8 mouse cellular contexts compared by ENCODE assay signal in the genomic region with DNA sequence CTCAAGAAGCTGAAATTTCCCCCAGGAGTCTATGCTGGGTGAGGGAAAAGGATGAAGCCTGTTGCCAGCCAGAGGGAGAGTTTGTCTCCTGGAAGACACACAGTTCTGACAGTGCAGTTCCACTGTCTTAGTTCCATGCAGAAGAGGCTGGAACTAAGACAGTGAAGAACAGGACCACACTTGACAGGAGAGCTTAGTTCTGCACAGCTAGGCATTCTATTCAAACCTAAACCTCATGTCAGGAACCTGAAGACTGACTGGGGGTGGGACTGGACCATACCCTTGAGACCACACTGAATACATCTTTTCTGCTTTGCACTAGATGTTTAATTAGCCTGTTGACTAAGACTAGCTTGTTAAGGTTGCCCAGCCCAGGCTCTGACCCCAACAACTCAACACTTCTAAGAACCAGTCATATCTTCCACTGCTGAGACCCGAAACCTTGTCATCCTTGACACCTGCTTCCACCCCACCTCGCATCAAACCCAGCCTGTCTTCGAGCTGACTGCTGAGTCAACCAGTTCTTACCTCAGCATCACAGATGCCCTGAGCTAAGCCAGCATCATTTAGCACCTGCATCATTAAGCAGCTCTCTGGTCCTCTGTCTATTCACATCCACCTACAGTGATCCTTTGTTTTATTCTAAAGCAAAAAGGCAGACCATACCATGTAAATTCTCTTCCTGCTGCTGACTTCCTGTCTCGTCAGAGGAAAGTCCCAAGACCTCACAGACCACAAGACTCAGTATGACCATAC. TPM values are rescaled to one million over a fixed set of nuclear protein-coding genes. Genes with fewer than 3 reads are reported as not detected.
DNase-seq lines count a peak whose midpoint lies in the region; TF ChIP-seq lines count a peak whose summit lies in the region.

A gene (minus strand): TSS at position 644 of the 756 bp plus-strand sequence.

- in situ Hi-C loops in CH12.LX (cut with MboI; ENCODE audit: low pct_ligation_motif_present, low pct_unique_long_range_greater_than_20kb, low sequenced_read_pairs), result no loop called here

- TF ChIP-seq RAD21 in CH12.LX (IDR thresholded peaks at IDR 0.05; ENCODE audit: low read depth, low read length), result no peak; the same call in none of the 2 replicates

- H3K4me1 ChIP-seq in CH12.LX (ENCODE audit: control insufficient read depth in 1 of 2, insufficient read depth in 2 of 2), result peaks cover 7 to 49% of the 10 kb centered on the region in 2 experiments; a peak in 3 of 4 replicates

- peak; percentile 93 for TF ChIP-seq EP300 in CH12.LX (IDR thresholded peaks at IDR 0.05; ENCODE audit: low read length)

- no peak within 1 kb of the TSS for H3K4me3 ChIP-seq in layer of hippocampus, adult 2 months
- H3K4me3 ChIP-seq in CH12.LX (replicated peaks in 1 of 3; ENCODE audit: low read depth in 2 of 3, low read length in 2 of 3, poor library complexity in 1 of 3), result peak within 1 kb of the TSS; percentile 21 to 32 (median 24)

- no peak for DNase-seq in layer of hippocampus, adult 2 months (ENCODE audit: low spot score in 2 of 2)
- no peak for DNase-seq in layer of hippocampus, adult 11-12 months (ENCODE audit: low spot score)
- peak; percentile 97 for DNase-seq in CH12.LX (ENCODE audit: extremely low read depth)
- DNase-seq in gastrocnemius, postnatal 14 days, result no peak
- DNase-seq in left cerebral cortex, postnatal 10 days (ENCODE audit: extremely low spot score in 1 of 2, low spot score in 2 of 2), result no peak
- DNase-seq in retina, embryonic 14.5 days (ENCODE audit: low spot score), result no peak
- DNase-seq in cerebellum, postnatal 14 days, result no peak
- no peak for DNase-seq in cerebellum, adult 18-20 months

- no peak within 1 kb of the TSS for H3K27ac ChIP-seq in layer of hippocampus, adult 2 months
- H3K27ac ChIP-seq in CH12.LX (ENCODE audit: insufficient read depth, low read depth), result peak within 1 kb of the TSS; percentile 100

- H3K27me3 ChIP-seq in CH12.LX (replicated peaks), result no peaks in the 10 kb centered on the region

- intact Hi-C loops in gastrocnemius, postnatal 14 days (cut with DNase I; ENCODE audit: low total_unique reads), result no loop called here
- intact Hi-C loops in left cerebral cortex, postnatal 10 days (cut with DNase I), result no loop called here

- H3K79me2 ChIP-seq in CH12.LX (replicated peaks; ENCODE audit: control insufficient read depth, extremely low read depth, insufficient read depth, poor library complexity, severe bottlenecking), result peaks cover 14% of the 10 kb centered on the region

- H3K9ac ChIP-seq in CH12.LX (ENCODE audit: insufficient read depth, low read depth), result peak within 1 kb of the TSS; percentile 91

- H3K9me3 ChIP-seq in CH12.LX (replicated peaks; ENCODE audit: low read length), result peaks cover 5% of the 10 kb centered on the region

- TF ChIP-seq CTCF in layer of hippocampus, adult 2 months (conservative IDR thresholded peaks at IDR 0.05), result no peak
- TF ChIP-seq CTCF in CH12.LX (conservative IDR thresholded peaks at IDR 0.05 in 1 of 2, IDR thresholded peaks at IDR 0.05 in 1 of 2; ENCODE audit: low read depth in 2 of 2, low read length in 2 of 2), result no peak

- dilution Hi-C loops in CH12.LX (cut with MboI; ENCODE audit: extremely low pct_ligation_motif_present, extremely low pct_unique_long_range_greater_than_20kb, low sequenced_read_pairs), result no loop called here

- no peaks in the 10 kb centered on the region for H3K36me3 ChIP-seq in CH12.LX (replicated peaks in 1 of 2; ENCODE audit: control insufficient read depth in 1 of 2, insufficient read depth in 1 of 2, low read length in 1 of 2)

- H3K4me2 ChIP-seq in CH12.LX (ENCODE audit: insufficient read depth, low read depth, poor library complexity, severe bottlenecking), result peak within 1 kb of the TSS; percentile 92

- peak; percentile 53 for TF ChIP-seq POLR2A in CH12.LX (IDR thresholded peaks at IDR 0.05; ENCODE audit: low read depth, low read length)

TF ChIP-seq in CH12.LX, 34 proteins besides CTCF, POLR2A, EP300 and RAD21:
- TF ChIP-seq GABPA (IDR thresholded peaks at IDR 0.05; ENCODE audit: insufficient replicate concordance, low read depth, low read length) (no peak), SMC3 (IDR thresholded peaks at IDR 0.05; ENCODE audit: low read depth, low read length) (peak; percentile 9; the same call in 1 of the 2 replicates), JUN (IDR thresholded peaks at IDR 0.05; ENCODE audit: insufficient read depth, low read depth, low read length) (peak; percentile 94), NELFE (IDR thresholded peaks at IDR 0.05; ENCODE audit: low read depth, low read length) (0 out of 2 replicates have a peak, but pooled peaks have one; percentile 46), E2F4 (IDR thresholded peaks at IDR 0.05; ENCODE audit: insufficient replicate concordance, low read depth, low read length) (0 out of 2 replicates have a peak, but pooled peaks have one; percentile 4), MEF2A (IDR thresholded peaks at IDR 0.05; ENCODE audit: borderline replicate concordance, low read depth, low read length) (no peak; the same call in 1 of the 2 replicates), POLR2AphosphoS2 (IDR thresholded peaks at IDR 0.05; ENCODE audit: low read depth, low read length) (no peak; the same call in 1 of the 2 replicates), ZKSCAN1 (IDR thresholded peaks at IDR 0.05; ENCODE audit: borderline replicate concordance, low read depth, low read length) (no peak), JUND (conservative IDR thresholded peaks at IDR 0.05; ENCODE audit: low read depth, low read length) (peak; percentile 96), PAX5 (IDR thresholded peaks at IDR 0.05; ENCODE audit: low read length) (no peak), CHD1 (IDR thresholded peaks at IDR 0.05; ENCODE audit: low read depth, low read length) (peak; percentile 9; the same call in 1 of the 2 replicates), UBTF (IDR thresholded peaks at IDR 0.05; ENCODE audit: low read depth, low read length) (no peak), USF1 (IDR thresholded peaks at IDR 0.05; ENCODE audit: low read depth, low read length) (no peak), NRF1 (IDR thresholded peaks at IDR 0.05; ENCODE audit: low read depth, low read length) (peak; percentile 2; the same call in 1 of the 2 replicates), ELF1 (IDR thresholded peaks at IDR 0.05; ENCODE audit: low read depth, low read length) (peak; percentile 77), MXI1 (IDR thresholded peaks at IDR 0.05; ENCODE audit: low read depth, low read length) (no peak; the same call in none of the 2 replicates), RCOR1 (conservative IDR thresholded peaks at IDR 0.05; ENCODE audit: low read depth, low read length) (peak; percentile 89), KAT2A (IDR thresholded peaks at IDR 0.05; ENCODE audit: insufficient replicate concordance, low read length) (0 out of 2 replicates have a peak, but pooled peaks have one; percentile 43), MAFK (IDR thresholded peaks at IDR 0.05; ENCODE audit: insufficient replicate concordance, low read length) (peak; percentile 91), ZNF384 (IDR thresholded peaks at IDR 0.05; ENCODE audit: low read depth, low read length) (no peak), CHD2 (IDR thresholded peaks at IDR 0.05; ENCODE audit: low read length) (peak; percentile 76; the same call in 1 of the 2 replicates), ZC3H11A (IDR thresholded peaks at IDR 0.05; ENCODE audit: low read depth, low read length) (no peak), IRF4 (IDR thresholded peaks at IDR 0.05; ENCODE audit: low read depth, low read length) (peak; percentile 87), USF2 (conservative IDR thresholded peaks at IDR 0.05; ENCODE audit: low read depth, low read length) (no peak), BHLHE40 (IDR thresholded peaks at IDR 0.05; ENCODE audit: low read depth, low read length) (peak; percentile 85; the same call in 1 of the 2 replicates), TBP (conservative IDR thresholded peaks at IDR 0.05; ENCODE audit: low read depth, low read length) (peak; percentile 66), MAZ (IDR thresholded peaks at IDR 0.05; ENCODE audit: low read depth, low read length) (peak; percentile 97; the same call in 1 of the 2 replicates), ETS1 (conservative IDR thresholded peaks at IDR 0.05; ENCODE audit: low read depth, low read length) (peak; percentile 96), MAX (IDR thresholded peaks at IDR 0.05; ENCODE audit: low read length) (no peak; the same call in 1 of the 2 replicates), MYC (IDR thresholded peaks at IDR 0.05; ENCODE audit: low read depth, low read length) (peak; percentile 80), ZMIZ1 (IDR thresholded peaks at IDR 0.05; ENCODE audit: low read depth, low read length) (peak; percentile 44; the same call in 1 of the 2 replicates), SIN3A (IDR thresholded peaks at IDR 0.05; ENCODE audit: low read length) (peak; percentile 36), HCFC1 (IDR thresholded peaks at IDR 0.05; ENCODE audit: low read depth, low read length) (no peak), TCF12 (IDR thresholded peaks at IDR 0.05; ENCODE audit: low read depth, low read length) (peak; percentile 98)

RNA-seq across cellular contexts. Expression of the gene that starts here (rescaled TPM):
- 10 to 100 TPM; 56.1 to 65.6 TPM for total RNA-seq in layer of hippocampus, adult 2 months (2021)
- total RNA-seq in CH12.LX (2012; rRNA removed), result 74.0 and 88.1 TPM in 2 replicates
- total RNA-seq in CH12.LX (2014; rRNA removed), result 73.4 and 84.6 TPM in 2 replicates
- 237 and 248 TPM in 2 replicates for polyA plus RNA-seq in CH12.LX (2012; ENCODE audit: insufficient read length, low read depth)
- total RNA-seq in gastrocnemius, postnatal 14 days (2021), result 100 to 1,000 TPM; 498 to 743 TPM
- total RNA-seq in left cerebral cortex, postnatal 10 days (2021), result 10 to 100 TPM; 22.7 to 25.8 TPM

Comparison
In these comparisons a context has a peak if more than half of its experiments do, and no peak if none do; other contexts are left out.
1. RNA of the gene that starts here (total RNA-seq): 498 to 743 TPM in gastrocnemius, postnatal 14 days; 73.4 to 88.1 TPM in CH12.LX, 56.1 to 65.6 TPM in layer of hippocampus, adult 2 months and 22.7 to 25.8 TPM in left cerebral cortex, postnatal 10 days; every median in the first group is over 4 times any median in the second.